In the genomic region with DNA sequence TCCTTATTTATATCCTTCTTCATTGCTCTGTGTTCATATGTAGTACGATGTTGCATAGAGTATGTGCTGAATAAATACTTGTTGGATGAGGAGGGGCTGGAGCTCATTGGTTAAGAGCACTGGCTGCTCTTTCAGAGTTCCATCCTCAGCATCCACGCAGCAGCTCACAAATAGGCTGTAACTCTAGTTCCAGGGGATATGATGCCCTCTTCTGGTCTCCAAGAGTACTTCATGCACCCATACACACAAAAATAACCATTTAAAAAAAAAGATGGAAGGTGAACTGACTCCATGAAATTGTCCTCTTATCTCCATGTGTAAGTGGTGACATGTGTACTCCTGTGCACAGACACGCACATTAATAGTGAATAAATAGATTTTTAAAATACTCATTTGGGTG, we compare ENCODE assay signal across 11 mouse cellular contexts. TPM values are rescaled to one million over a fixed set of nuclear protein-coding genes. Genes with fewer than 3 reads are reported as not detected.
DNase-seq lines count a peak whose midpoint lies in the region; ATAC-seq and TF ChIP-seq lines count a peak whose summit lies in the region.
"Had no signal": no experiment of that assay in that cellular context is flagged by ENCODE, and none has a peak within 500 bp of the region (broad histone marks: within the 10 kb centered on the region; RNA-seq: fewer than 3 reads in every experiment).

No protein-coding gene starts in this region.

- H3K9ac ChIP-seq in embryonic facial prominence, embryonic 11.5 days (replicated peaks; ENCODE audit: low read length), result no peak overlapping the region
- H3K9ac ChIP-seq in liver, postnatal 0 days (replicated peaks), result no peak overlapping the region
- no peak overlapping the region for H3K9ac ChIP-seq in liver, embryonic 12.5 days
- H3K9ac ChIP-seq: hindbrain, embryonic 12.5 days; neural tube, embryonic 13.5 days had no signal

- no peaks in the 10 kb centered on the region for H3K4me1 ChIP-seq in embryonic facial prominence, embryonic 11.5 days (ENCODE audit: control insufficient read depth, insufficient read depth, low read length)
- H3K4me1 ChIP-seq in embryonic facial prominence, embryonic 10.5 days, result peaks cover 5% of the 10 kb centered on the region; the same call in 1 of the 2 replicates
- peaks cover 5% of the 10 kb centered on the region; the same call in 1 of the 2 replicates for H3K4me1 ChIP-seq in liver, postnatal 0 days (ENCODE audit: insufficient read depth)
- H3K4me1 ChIP-seq in liver, embryonic 12.5 days, result peaks cover 13% of the 10 kb centered on the region

- H3K4me3 ChIP-seq in embryonic facial prominence, embryonic 11.5 days (ENCODE audit: low read depth, low read length), result no peak overlapping the region
- H3K4me3 ChIP-seq in embryonic facial prominence, embryonic 10.5 days, result no peak overlapping the region
- no peak overlapping the region for H3K4me3 ChIP-seq in liver, postnatal 0 days (ENCODE audit: low read depth, low read length)
- H3K4me3 ChIP-seq in liver, embryonic 12.5 days, result no peak overlapping the region
- H3K4me3 ChIP-seq: hindbrain, embryonic 12.5 days; neural tube, embryonic 13.5 days had no signal

- TF ChIP-seq CTCF in liver, postnatal 0 days (IDR thresholded peaks at IDR 0.05; ENCODE audit: low read depth), result peak; percentile 64

- H3K27me3 ChIP-seq in embryonic facial prominence, embryonic 11.5 days (ENCODE audit: control insufficient read depth, insufficient read depth, low read length), result no peaks in the 10 kb centered on the region
- H3K27me3 ChIP-seq in embryonic facial prominence, embryonic 10.5 days (replicated peaks; ENCODE audit: low read depth, poor library complexity, severe bottlenecking), result no peaks in the 10 kb centered on the region
- no peaks in the 10 kb centered on the region for H3K27me3 ChIP-seq in liver, postnatal 0 days (ENCODE audit: insufficient read depth, low read length)
- H3K27me3 ChIP-seq in liver, embryonic 12.5 days (replicated peaks), result no peaks in the 10 kb centered on the region
- H3K27me3 ChIP-seq: hindbrain, embryonic 12.5 days; neural tube, embryonic 13.5 days had no signal

- no peak for TF ChIP-seq EP300 in liver, postnatal 0 days (IDR thresholded peaks at IDR 0.05; ENCODE audit: low read depth)

- WGBS in embryonic facial prominence, embryonic 11.5 days, result 40% methylated on average over 3 of the region's 3 CpGs
- 54% methylated on average over 3 of the region's 3 CpGs for WGBS in embryonic facial prominence, embryonic 10.5 days
- WGBS in liver, postnatal 0 days (ENCODE audit: insufficient replicate concordance), result 44% methylated on average over 3 of the region's 3 CpGs
- 32% methylated on average over 3 of the region's 3 CpGs for WGBS in liver, embryonic 12.5 days (ENCODE audit: insufficient replicate concordance)

- H3K36me3 ChIP-seq in embryonic facial prominence, embryonic 11.5 days (replicated peaks; ENCODE audit: control insufficient read depth, insufficient read depth, low read depth, low read length), result no peaks in the 10 kb centered on the region
- peaks cover 3% of the 10 kb centered on the region; the same call in 1 of the 2 replicates for H3K36me3 ChIP-seq in embryonic facial prominence, embryonic 10.5 days (replicated peaks)
- H3K36me3 ChIP-seq in liver, postnatal 0 days (replicated peaks; ENCODE audit: insufficient read depth, low read length), result no peaks in the 10 kb centered on the region; the same call in 1 of the 2 replicates
- H3K36me3 ChIP-seq in liver, embryonic 12.5 days, result peaks cover 26% of the 10 kb centered on the region

- no peak overlapping the region for H3K27ac ChIP-seq in embryonic facial prominence, embryonic 11.5 days (replicated peaks; ENCODE audit: low read depth, low read length)
- H3K27ac ChIP-seq in embryonic facial prominence, embryonic 10.5 days (replicated peaks), result no peak overlapping the region
- H3K27ac ChIP-seq in liver, postnatal 0 days (ENCODE audit: low read depth), result no peak overlapping the region
- H3K27ac ChIP-seq in liver, embryonic 12.5 days, result no peak overlapping the region
- H3K27ac ChIP-seq: hindbrain, embryonic 12.5 days; neural tube, embryonic 13.5 days had no signal

- no peak overlapping the region for H3K4me2 ChIP-seq in embryonic facial prominence, embryonic 11.5 days (ENCODE audit: low read depth, low read length)
- H3K4me2 ChIP-seq in liver, postnatal 0 days (ENCODE audit: low read depth, low read length), result no peak overlapping the region
- no peak overlapping the region for H3K4me2 ChIP-seq in liver, embryonic 12.5 days
- H3K4me2 ChIP-seq: hindbrain, embryonic 12.5 days; neural tube, embryonic 13.5 days had no signal

- peak; percentile 14 for DNase-seq in embryonic facial prominence, embryonic 11.5 days (ENCODE audit: low spot score)
- DNase-seq in embryonic facial prominence, embryonic 10.5 days (ENCODE audit: low spot score), result no peak
- no peak for DNase-seq in liver, postnatal 0 days
- DNase-seq in MN1 (ENCODE audit: low spot score), result peak; percentile 12
- peak; percentile 51 for DNase-seq in induced T-regulatory cell, adult 2 months (ENCODE audit: low read depth)
- DNase-seq in heart, postnatal 14 days, result no peak
- DNase-seq in heart, postnatal 36 days, result no peak
- DNase-seq: cerebellum, adult 11 months had no signal

- intact Hi-C loops in heart, postnatal 14 days (cut with DNase I), result loop anchor here (5.0 kb wide), 1 partner anchor 36 kb away; no protein-coding TSS in a partner anchor
- intact Hi-C loops in heart, postnatal 36 days (cut with DNase I), result loop anchor here (5.0 to 10.0 kb wide), 2 partner anchors 41 to 91 kb away; partner anchors contain the start of genes Ccdc120 and Slc35a2

- no peaks in the 10 kb centered on the region for H3K9me3 ChIP-seq in embryonic facial prominence, embryonic 11.5 days (replicated peaks; ENCODE audit: control insufficient read depth, low read length)
- no peaks in the 10 kb centered on the region for H3K9me3 ChIP-seq in embryonic facial prominence, embryonic 10.5 days
- no peaks in the 10 kb centered on the region for H3K9me3 ChIP-seq in liver, postnatal 0 days (ENCODE audit: low read length)
- no peaks in the 10 kb centered on the region for H3K9me3 ChIP-seq in liver, embryonic 12.5 days (replicated peaks)
- H3K9me3 ChIP-seq: hindbrain, embryonic 12.5 days; neural tube, embryonic 13.5 days had no signal

- no peak for ATAC-seq in embryonic facial prominence, embryonic 11.5 days (replicated peaks; ENCODE audit: insufficient number of reproducible peaks, low FRiP score, low TSS enrichment, low read depth)
- no peak for ATAC-seq in liver, postnatal 0 days
- ATAC-seq in liver, embryonic 12.5 days, result no peak

RNA-seq across cellular contexts. Expression of gene Gripap1, which starts 3.8 kb away (rescaled TPM):
- polyA plus RNA-seq in embryonic facial prominence, embryonic 11.5 days (2014; fragmentation: Nextera tagmentation; extraction: Ambion mirVana), result 35.6 and 35.9 TPM in 2 replicates
- polyA plus RNA-seq in embryonic facial prominence, embryonic 10.5 days (2016; fragmentation: Nextera tagmentation; extraction: Ambion mirVana), result 42.5 and 45.3 TPM in 2 replicates
- polyA plus RNA-seq in liver, postnatal 0 days (2015; fragmentation: Nextera tagmentation; extraction: Ambion mirVana), result 15.4 and 16.4 TPM in 2 replicates
- 36.8 and 39.1 TPM in 2 replicates for polyA plus RNA-seq in liver, embryonic 12.5 days (2016; fragmentation: Nextera tagmentation; extraction: Ambion mirVana)
- total RNA-seq in heart, postnatal 14 days (2021), result 10 to 100 TPM; 26.1 to 31.7 TPM
- 10 to 100 TPM; 25.1 to 25.4 TPM for total RNA-seq in heart, postnatal 36 days (2021)

RNA-seq across cellular contexts. Expression of gene Kcnd1, which starts 28.7 kb away (rescaled TPM):
- polyA plus RNA-seq in embryonic facial prominence, embryonic 11.5 days (2014; fragmentation: Nextera tagmentation; extraction: Ambion mirVana), result 0.86 and 1.2 TPM in 2 replicates
- 1.4 and 2.2 TPM in 2 replicates for polyA plus RNA-seq in embryonic facial prominence, embryonic 10.5 days (2016; fragmentation: Nextera tagmentation; extraction: Ambion mirVana)
- polyA plus RNA-seq in liver, postnatal 0 days (2015; fragmentation: Nextera tagmentation; extraction: Ambion mirVana), result 0.09 and 0.15 TPM in 2 replicates
- 0.37 and 0.38 TPM in 2 replicates for polyA plus RNA-seq in liver, embryonic 12.5 days (2016; fragmentation: Nextera tagmentation; extraction: Ambion mirVana)
- total RNA-seq in heart, postnatal 14 days (2021), result under 1 TPM; 0.39 to 0.45 TPM
- total RNA-seq in heart, postnatal 36 days (2021), result under 1 TPM; 0.19 to 0.28 TPM

RNA-seq across cellular contexts. Expression of gene Tfe3, which starts 31.0 kb away (rescaled TPM):
- polyA plus RNA-seq in embryonic facial prominence, embryonic 11.5 days (2014; fragmentation: Nextera tagmentation; extraction: Ambion mirVana), result 16.2 and 16.5 TPM in 2 replicates
- polyA plus RNA-seq in embryonic facial prominence, embryonic 10.5 days (2016; fragmentation: Nextera tagmentation; extraction: Ambion mirVana), result 26.8 and 28.3 TPM in 2 replicates
- 9.6 and 10.3 TPM in 2 replicates for polyA plus RNA-seq in liver, postnatal 0 days (2015; fragmentation: Nextera tagmentation; extraction: Ambion mirVana)
- 14.1 and 15.1 TPM in 2 replicates for polyA plus RNA-seq in liver, embryonic 12.5 days (2016; fragmentation: Nextera tagmentation; extraction: Ambion mirVana)
- total RNA-seq in heart, postnatal 14 days (2021), result 10 to 100 TPM; 14.8 to 19.9 TPM
- 10 to 100 TPM; 14.3 to 17.3 TPM for total RNA-seq in heart, postnatal 36 days (2021)

RNA-seq across cellular contexts. Expression of gene Ccdc120, which starts 42.7 kb away (rescaled TPM):
- 14.5 and 20.2 TPM in 2 replicates for polyA plus RNA-seq in embryonic facial prominence, embryonic 11.5 days (2014; fragmentation: Nextera tagmentation; extraction: Ambion mirVana)
- polyA plus RNA-seq in embryonic facial prominence, embryonic 10.5 days (2016; fragmentation: Nextera tagmentation; extraction: Ambion mirVana), result 20.3 and 22.1 TPM in 2 replicates
- polyA plus RNA-seq in liver, postnatal 0 days (2015; fragmentation: Nextera tagmentation; extraction: Ambion mirVana), result 2.0 and 3.4 TPM in 2 replicates
- polyA plus RNA-seq in liver, embryonic 12.5 days (2016; fragmentation: Nextera tagmentation; extraction: Ambion mirVana), result 2.6 and 3.2 TPM in 2 replicates
- 1 to 10 TPM in 1 of 2 experiments, under 1 TPM in 1; 0.74 to 1.2 TPM for total RNA-seq in heart, postnatal 14 days (2021)
- 1 to 10 TPM in 1 of 2 experiments, under 1 TPM in 1; 0.42 to 1.8 TPM for total RNA-seq in heart, postnatal 36 days (2021)

RNA-seq across cellular contexts. Expression of gene Otud5, which starts 47.8 kb away (rescaled TPM):
- 36.4 and 37.1 TPM in 2 replicates for polyA plus RNA-seq in embryonic facial prominence, embryonic 11.5 days (2014; fragmentation: Nextera tagmentation; extraction: Ambion mirVana)
- polyA plus RNA-seq in embryonic facial prominence, embryonic 10.5 days (2016; fragmentation: Nextera tagmentation; extraction: Ambion mirVana), result 42.2 and 43.4 TPM in 2 replicates
- polyA plus RNA-seq in liver, postnatal 0 days (2015; fragmentation: Nextera tagmentation; extraction: Ambion mirVana), result 22.2 and 25.0 TPM in 2 replicates
- polyA plus RNA-seq in liver, embryonic 12.5 days (2016; fragmentation: Nextera tagmentation; extraction: Ambion mirVana), result 57.3 and 60.1 TPM in 2 replicates
- total RNA-seq in heart, postnatal 14 days (2021), result 10 to 100 TPM; 33.5 to 33.8 TPM
- 10 to 100 TPM; 26.1 to 27.8 TPM for total RNA-seq in heart, postnatal 36 days (2021)

Comparison
In these comparisons a context has a peak if more than half of its experiments do, and no peak if none do; other contexts are left out.
1. DNase-seq: peak in embryonic facial prominence, embryonic 11.5 days (single experiment), MN1 (single experiment) and induced T-regulatory cell, adult 2 months (single experiment); none in embryonic facial prominence, embryonic 10.5 days (single experiment), liver, postnatal 0 days (single experiment), heart, postnatal 14 days (0 of 2) and heart, postnatal 36 days (0 of 2).